Mouse (Mus musculus) bone marrow macrophage, adult 2 months (primary cell): ENCODE measurements around the gene Chrm3.

Experiments
- CTCF ChIP-seq: IDR thresholded peaks from 2 replicates; pipeline ENCODE4 v1.5.1; 2012; ENCODE audit warnings: low read depth, mild to moderate bottlenecking, low read length, moderate library complexity
- POLR2A ChIP-seq: IDR thresholded peaks from 2 replicates; pipeline ENCODE4 v1.6.1; 2012; ENCODE audit warnings: mild to moderate bottlenecking, low read depth, low read length, borderline replicate concordance

DNA sequence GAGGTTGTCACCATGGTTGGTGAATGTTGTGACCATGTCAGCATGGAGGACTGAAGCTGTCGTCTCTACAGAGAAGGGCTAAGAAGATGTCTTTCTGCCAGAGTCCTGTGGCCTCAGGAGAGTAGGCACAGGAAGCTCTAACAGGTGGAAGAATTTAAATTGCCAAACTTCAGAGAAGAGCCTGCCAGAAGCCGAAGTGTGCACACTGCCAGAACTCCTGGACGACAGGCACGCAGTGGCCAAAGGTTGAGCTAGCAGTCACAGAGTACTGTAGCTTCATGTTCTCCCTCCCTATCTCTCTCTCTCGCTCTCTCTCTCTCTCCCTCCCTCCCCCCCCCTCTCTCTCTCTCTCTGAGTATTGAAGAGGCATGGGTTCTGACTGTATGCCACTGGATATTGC, 4.9 kb downstream of the Chrm3 start:
- TF ChIP-seq CTCF (no peak), POLR2A (no peak)
